Mouse (Mus musculus) hindbrain, embryonic 10.5 days (tissue): ENCODE measurements around the gene Ephb3. TPM values are rescaled to one million over a fixed set of nuclear protein-coding genes. Genes with fewer than 3 reads are reported as not detected.
A peak's percentile ranks its signal among the peaks of the same experiment; 100 is the strongest.

Source experiments
- DNase-seq: peaks from one replicate; pipeline ENCODE4 v3.0.0-alpha.2; 2017; ENCODE audit warnings: low spot score
- H3K27ac ChIP-seq: fragments of 300-500 bp; sonication (generic); 2 replicates; pipeline ENCODE4 v1.5.1; 2016; ENCODE audit warnings: mild to moderate bottlenecking, moderate library complexity
- H3K27me3 ChIP-seq: fragments of 300-500 bp; sonication (generic); 2 replicates; pipeline ENCODE4 v1.6.1; 2016; ENCODE audit warnings: mild to moderate bottlenecking; ENCODE audit not compliant: poor library complexity, insufficient read depth, severe bottlenecking
- H3K36me3 ChIP-seq: fragments of 300-500 bp; sonication (generic); 2 replicates; pipeline ENCODE4 v1.6.1; 2016; ENCODE audit warnings: mild to moderate bottlenecking, moderate library complexity
- H3K4me1 ChIP-seq: fragments of 300-500 bp; sonication (generic); replicated peaks from 2 replicates; pipeline ENCODE4 v1.6.1; 2016; ENCODE audit warnings: mild to moderate bottlenecking
- H3K4me3 ChIP-seq: fragments of 300-500 bp; sonication (generic); 2 replicates; pipeline ENCODE4 v1.5.1; 2016; ENCODE audit warnings: mild to moderate bottlenecking, moderate library complexity
- H3K9me3 ChIP-seq: fragments of 300-500 bp; sonication (generic); 2 replicates; pipeline ENCODE4 v1.6.1; 2016; ENCODE audit warnings: mild to moderate bottlenecking, moderate library complexity
- WGBS: fragments of 180-500 bp; shearing (Covaris S2); methylation state at CpG from one replicate; pipeline ENCODE4 v1.1.7; 2016; 5-methylcytosine and 5-hydroxymethylcytosine counted together
- polyA plus RNA-seq: library from polyadenylated mRNA; unstranded; fragments of >200 nt; fragmentation: Nextera tagmentation; extraction: Ambion mirVana; gene quantifications from 2 replicates; pipeline ENCODE4 v1.2.1, GENCODE M21; 2016

Ephb3 gene
- polyA plus RNA-seq, 1 experiment from 2014 or later, result 17.7 TPM

DNA sequence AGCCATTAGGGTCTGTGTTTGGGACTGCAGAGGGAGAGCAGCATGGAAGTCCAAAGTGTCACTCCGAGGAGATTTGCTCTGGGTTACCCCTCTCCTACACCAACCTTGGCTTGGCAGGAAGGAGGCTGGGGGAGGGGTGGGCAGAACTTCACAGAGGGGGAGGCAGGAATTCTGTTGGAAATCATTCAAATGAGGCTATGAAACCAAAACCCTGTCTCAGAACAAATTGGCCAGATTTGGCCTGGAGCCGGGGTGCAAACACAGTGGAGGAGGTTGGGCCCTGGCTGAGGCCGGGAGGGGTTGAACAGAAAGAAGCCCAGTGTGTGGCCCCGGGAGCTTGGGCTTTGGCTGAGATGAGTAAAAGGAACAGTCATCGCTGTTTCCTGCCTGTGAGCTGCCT is 34.2 kb downstream of the Ephb3 start:
- WGBS, result 12% methylated on average over 5 of the region's 5 CpGs
- Histone ChIP-seq H3K4me1 (peaks cover 47% of the 10 kb centered on the region), H3K27ac (peak overlapping the region; percentile 47; the same call in 1 of the 2 replicates), H3K9me3 (no peaks in the 10 kb centered on the region; the same call in 1 of the 2 replicates), H3K36me3 (no peaks in the 10 kb centered on the region), H3K4me3 (no peak overlapping the region), H3K27me3 (peaks cover 48% of the 10 kb centered on the region)
- DNase-seq, result no peak

- H3K4me1 ChIP-seq, result peaks cover 61% of the 10 kb centered on the region
Observed at GRCm38 (mm10) chr16:21240547-21240946, 36.0 kb downstream of the Ephb3 start.

DNA sequence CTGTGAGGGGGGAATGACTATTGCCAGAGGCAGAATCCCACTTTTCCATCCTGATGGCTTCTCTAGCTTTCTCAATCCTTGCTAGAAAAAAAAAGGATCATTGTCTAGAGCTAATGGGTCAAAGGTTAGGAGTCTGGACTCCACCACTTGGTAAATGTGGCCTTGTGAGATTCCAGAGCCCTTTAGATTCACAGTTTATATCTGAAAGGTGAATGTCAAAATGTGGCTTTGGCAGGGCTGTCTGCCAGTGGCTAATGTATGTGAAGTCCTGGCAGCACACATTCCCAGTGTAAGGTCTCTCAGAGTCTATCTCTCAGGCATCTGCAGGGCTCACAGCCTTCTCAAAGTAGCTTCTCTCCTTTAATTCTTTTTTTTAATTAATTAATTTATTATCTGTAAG is 36.5 kb downstream of the Ephb3 start:
- H3K4me1 ChIP-seq, result peaks cover 66% of the 10 kb centered on the region
- H3K4me3 ChIP-seq, result no peak overlapping the region
- 0 out of 2 replicates have a peak overlapping the region, but pooled peaks have one; percentile 56 for H3K27ac ChIP-seq
- no peak for DNase-seq
- no peaks in the 10 kb centered on the region; the same call in 1 of the 2 replicates for H3K9me3 ChIP-seq
- peaks cover 63% of the 10 kb centered on the region for H3K27me3 ChIP-seq
- H3K36me3 ChIP-seq, result no peaks in the 10 kb centered on the region

More at GRCm38 (mm10) chr16:21240547-21240946, 36.0 kb downstream of the Ephb3 start:
- Histone ChIP-seq H3K27ac (peak overlapping the region; percentile 56; the same call in 1 of the 2 replicates), H3K36me3 (no peaks in the 10 kb centered on the region), H3K4me3 (no peak overlapping the region), H3K9me3 (no peaks in the 10 kb centered on the region; the same call in 1 of the 2 replicates), H3K27me3 (peaks cover 62% of the 10 kb centered on the region)
- 72% methylated on average over 3 of the region's 3 CpGs for WGBS
- no peak for DNase-seq

DNA sequence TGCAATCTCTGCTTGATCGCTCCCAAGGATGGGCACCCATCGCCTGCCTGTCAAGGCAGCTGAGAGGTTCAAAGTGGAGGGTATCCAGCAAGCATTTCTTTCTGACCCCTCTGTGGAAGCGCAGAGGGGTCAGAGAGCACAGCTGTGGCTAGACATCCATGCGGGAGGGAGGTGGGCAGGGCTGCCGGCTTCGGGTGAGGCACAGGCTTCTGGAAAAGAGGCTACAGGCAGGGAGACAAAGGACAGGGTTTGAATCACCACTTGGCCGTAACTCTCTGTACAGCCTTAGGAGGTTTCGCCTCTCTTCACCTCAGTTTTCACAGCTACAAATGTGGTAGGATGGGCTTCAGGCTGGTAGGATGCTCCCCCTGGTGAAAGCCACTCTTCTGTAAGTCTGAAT is 38.4 kb downstream of the Ephb3 start:
- Histone ChIP-seq H3K27me3 (peaks cover 76% of the 10 kb centered on the region), H3K36me3 (no peaks in the 10 kb centered on the region), H3K9me3 (no peaks in the 10 kb centered on the region), H3K4me1 (peaks cover 83% of the 10 kb centered on the region), H3K27ac (peak overlapping the region; percentile 81), H3K4me3 (no peak overlapping the region)
- peak; percentile 49 for DNase-seq
- WGBS, result 16% methylated on average over 8 of the region's 8 CpGs

- Histone ChIP-seq H3K4me1 (peaks cover 80% of the 10 kb centered on the region), H3K27me3 (peaks cover 87% of the 10 kb centered on the region), H3K36me3 (no peaks in the 10 kb centered on the region), H3K27ac (no peak overlapping the region), H3K4me3 (no peak overlapping the region), H3K9me3 (no peaks in the 10 kb centered on the region)
- no peak for DNase-seq
- WGBS, result 53% methylated on average over 3 of the region's 3 CpGs
Observed at GRCm38 (mm10) chr16:21244803-21245202, 40.2 kb downstream of the Ephb3 start.

DNA sequence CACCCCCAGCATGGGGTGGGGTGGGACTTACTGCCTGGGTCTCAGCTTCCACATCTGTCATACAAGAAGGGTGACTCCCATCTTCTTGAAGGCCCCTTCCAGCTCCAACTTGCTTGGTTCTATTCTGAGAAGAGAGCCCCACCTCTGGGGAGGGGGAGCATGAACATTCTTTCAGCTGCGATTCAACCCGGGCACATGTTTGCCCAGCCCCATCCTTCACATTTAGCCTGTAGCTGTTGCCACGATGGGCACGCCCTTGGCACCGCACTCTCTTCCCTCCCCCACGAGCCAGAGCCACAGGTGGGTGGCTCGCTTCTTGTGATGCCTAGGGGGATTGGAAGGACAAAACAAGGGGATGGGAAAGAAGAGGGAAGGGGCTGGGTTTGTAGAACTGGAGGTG is 40.8 kb downstream of the Ephb3 start:
- 10% methylated on average over 7 of the region's 7 CpGs for WGBS
- H3K36me3 ChIP-seq, result no peaks in the 10 kb centered on the region
- DNase-seq, result no peak
- peaks cover 75% of the 10 kb centered on the region for H3K4me1 ChIP-seq
- no peak overlapping the region for H3K27ac ChIP-seq
- 0 out of 2 replicates have a peak overlapping the region, but pooled peaks have one; percentile 59 for H3K4me3 ChIP-seq
- no peaks in the 10 kb centered on the region for H3K9me3 ChIP-seq
- peaks cover 87% of the 10 kb centered on the region for H3K27me3 ChIP-seq

GRCm38 (mm10) chr16:21245931-21246390 is 41.4 kb downstream of the Ephb3 start:
- Histone ChIP-seq H3K4me1 (peaks cover 69% of the 10 kb centered on the region), H3K9me3 (no peaks in the 10 kb centered on the region), H3K36me3 (no peaks in the 10 kb centered on the region), H3K27me3 (peaks cover 88% of the 10 kb centered on the region), H3K27ac (peak overlapping the region; percentile 85), H3K4me3 (peak overlapping the region; percentile 59)
- DNase-seq, result peak; percentile 91
- WGBS, result 0% methylated on average over 29 of the region's 29 CpGs

DNA sequence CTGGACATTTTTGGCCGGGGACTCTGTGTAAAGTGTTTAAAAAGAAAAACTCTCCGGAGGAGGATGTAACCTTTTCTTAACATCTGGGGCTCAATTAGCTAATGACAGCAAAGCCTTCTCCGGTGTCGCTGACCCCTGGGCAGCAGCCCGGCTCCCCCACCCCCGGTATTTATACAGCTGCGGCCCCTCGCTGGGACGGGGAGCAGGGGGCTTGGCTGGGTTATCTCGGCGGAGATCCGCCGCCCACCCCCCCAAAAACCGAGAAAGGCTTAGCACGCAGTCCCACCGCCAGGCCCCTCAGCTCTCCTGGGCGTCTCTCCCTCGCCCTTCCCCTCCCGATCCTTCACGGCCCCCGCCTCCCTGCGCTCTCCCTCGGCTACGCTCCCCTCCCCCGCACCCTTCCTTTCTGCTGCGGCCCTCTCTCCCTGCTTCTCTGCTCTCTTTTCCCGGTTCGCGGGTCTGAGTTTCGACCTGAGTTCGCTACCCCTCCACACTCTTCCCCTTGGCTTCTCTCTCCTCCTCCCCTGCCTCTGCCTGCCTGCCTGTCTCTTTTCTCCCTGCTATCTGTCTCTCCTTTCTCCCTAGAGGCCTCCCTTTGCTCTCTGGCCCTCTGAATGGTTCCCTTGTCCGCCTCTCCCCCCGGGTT is 42.0 kb downstream of the Ephb3 start:
- peak overlapping the region; percentile 85 for H3K27ac ChIP-seq
- no peaks in the 10 kb centered on the region for H3K36me3 ChIP-seq
- under 1% methylated on average over 32 of the region's 33 CpGs for WGBS
- H3K9me3 ChIP-seq, result no peaks in the 10 kb centered on the region
- peak overlapping the region; percentile 59 for H3K4me3 ChIP-seq
- H3K4me1 ChIP-seq, result peaks cover 68% of the 10 kb centered on the region
- peak; percentile 71 for DNase-seq
- H3K27me3 ChIP-seq, result peaks cover 92% of the 10 kb centered on the region

DNA sequence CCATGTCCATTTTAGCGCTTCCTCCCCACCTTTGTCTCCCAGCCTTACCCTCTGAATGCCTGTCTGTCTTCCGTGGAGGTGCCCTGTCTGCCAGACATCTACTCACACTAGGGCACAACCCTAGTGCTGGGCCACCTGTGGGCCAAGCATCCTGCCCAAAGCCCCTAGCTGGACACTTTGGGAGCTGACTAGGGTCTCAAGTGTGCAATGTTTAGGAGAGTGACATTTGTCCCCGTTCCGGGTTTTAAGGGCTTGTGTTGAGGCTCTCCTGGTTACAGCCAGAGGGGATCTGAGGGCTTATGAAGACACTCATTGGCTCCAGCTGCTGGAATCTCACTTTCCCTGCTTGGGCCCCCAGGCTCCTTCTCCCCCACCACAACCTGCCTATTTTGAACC is 42.5 kb downstream of the Ephb3 start:
- Histone ChIP-seq H3K9me3 (no peaks in the 10 kb centered on the region), H3K4me1 (peaks cover 68% of the 10 kb centered on the region), H3K27ac (peak overlapping the region; percentile 85), H3K27me3 (peaks cover 92% of the 10 kb centered on the region), H3K4me3 (peak overlapping the region; percentile 59), H3K36me3 (no peaks in the 10 kb centered on the region)
- DNase-seq, result peak; percentile 61
- WGBS, result 2% methylated on average over 4 of the region's 4 CpGs

DNA sequence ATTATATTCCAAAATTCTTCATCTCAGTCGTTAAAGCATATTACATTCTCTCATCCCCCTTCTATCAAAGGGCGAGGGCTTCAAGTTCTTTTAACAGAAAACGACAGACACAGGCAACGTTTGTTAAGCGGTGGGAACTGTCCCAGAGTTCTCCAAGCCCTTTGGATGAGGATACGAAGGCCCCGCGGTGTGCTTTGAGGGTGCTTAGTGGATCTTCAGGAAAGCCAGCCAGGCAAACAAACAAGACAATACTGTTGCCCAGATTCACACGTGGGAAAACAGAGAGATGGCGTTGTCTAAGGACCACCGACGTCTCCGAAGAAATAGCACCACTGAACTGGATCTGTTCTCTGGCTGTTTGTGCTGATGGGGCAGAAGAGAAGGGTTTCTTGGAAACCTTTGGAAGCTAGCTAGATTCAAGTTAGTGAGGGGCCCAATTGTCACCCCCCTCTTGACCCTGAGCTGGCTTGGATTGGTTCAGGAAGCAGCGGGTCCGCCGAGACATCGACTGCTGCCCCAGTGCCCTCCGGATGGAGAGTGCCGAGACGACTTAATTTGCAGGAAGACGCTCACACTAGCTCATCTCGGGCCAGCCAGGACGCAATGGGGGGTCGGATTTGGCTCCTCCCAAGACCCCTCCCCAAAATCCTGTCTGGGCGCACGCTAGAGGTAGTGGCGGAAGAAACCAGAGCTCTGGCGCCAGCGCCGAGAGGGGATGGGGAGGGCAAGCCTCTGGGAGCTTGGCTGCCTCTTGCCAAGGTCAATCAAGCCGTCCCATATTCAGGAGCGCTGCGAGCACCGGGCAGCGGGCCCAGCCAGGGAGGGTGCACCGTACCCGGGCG is 43.5 kb downstream of the Ephb3 start:
- peaks cover 60% of the 10 kb centered on the region for H3K4me1 ChIP-seq
- H3K9me3 ChIP-seq, result no peaks in the 10 kb centered on the region
- 2% methylated on average over 38 of the region's 38 CpGs for whole genome bisulfite sequencing
- peak; percentile 66 for DNase-seq
- H3K27ac ChIP-seq, result peak overlapping the region; percentile 70
- H3K4me3 ChIP-seq, result peak overlapping the region; percentile 51
- peaks cover 84% of the 10 kb centered on the region for H3K27me3 ChIP-seq
- H3K36me3 ChIP-seq, result no peaks in the 10 kb centered on the region

DNA sequence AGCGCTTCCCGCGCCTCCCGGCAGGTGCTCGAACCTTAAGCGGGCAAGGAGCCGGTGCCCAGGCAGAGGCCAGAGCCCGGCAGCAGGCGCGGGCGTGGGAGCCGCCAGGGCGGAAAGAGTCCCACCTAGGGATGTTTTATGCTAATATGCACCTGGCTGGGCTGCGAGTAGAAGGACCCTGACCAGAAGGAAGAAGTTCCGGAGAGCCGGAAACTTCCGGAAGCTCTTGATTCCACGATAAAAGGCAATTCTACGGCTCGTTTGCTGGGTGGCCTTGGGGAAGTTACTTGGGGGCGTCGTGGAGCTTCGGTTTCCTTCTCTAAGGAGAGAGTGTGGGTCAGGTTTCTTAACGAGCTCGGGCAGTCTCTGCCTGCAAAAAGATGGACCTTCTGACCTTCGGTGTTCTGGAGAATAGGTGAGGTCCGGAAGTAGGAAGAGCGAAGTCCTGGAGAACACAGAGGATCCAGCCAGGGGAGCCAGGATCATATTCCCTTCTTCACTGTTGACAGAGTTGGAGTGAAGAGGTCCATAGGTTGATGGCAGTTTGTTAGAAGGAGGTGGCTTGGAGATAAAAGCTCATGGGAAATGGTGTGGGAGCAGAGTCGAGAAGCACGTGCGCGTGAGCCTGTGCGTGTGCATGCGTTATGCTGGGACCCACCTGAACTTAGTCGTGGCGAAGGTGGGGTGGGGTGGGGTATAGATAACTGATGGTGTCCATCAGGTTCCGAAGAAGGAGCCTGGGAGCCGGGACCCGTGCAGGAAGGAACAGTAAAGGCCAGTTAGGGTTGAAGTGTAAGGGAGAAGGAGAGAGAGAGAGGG is 44.4 kb downstream of the Ephb3 start:
- Histone ChIP-seq H3K9me3 (no peaks in the 10 kb centered on the region), H3K27ac (peak overlapping the region; percentile 70), H3K27me3 (peaks cover 76% of the 10 kb centered on the region), H3K4me3 (peak overlapping the region; percentile 51), H3K4me1 (peaks cover 55% of the 10 kb centered on the region), H3K36me3 (no peaks in the 10 kb centered on the region)
- 3% methylated on average over 39 of the region's 39 CpGs for WGBS
- DNase-seq, result no peak

DNA sequence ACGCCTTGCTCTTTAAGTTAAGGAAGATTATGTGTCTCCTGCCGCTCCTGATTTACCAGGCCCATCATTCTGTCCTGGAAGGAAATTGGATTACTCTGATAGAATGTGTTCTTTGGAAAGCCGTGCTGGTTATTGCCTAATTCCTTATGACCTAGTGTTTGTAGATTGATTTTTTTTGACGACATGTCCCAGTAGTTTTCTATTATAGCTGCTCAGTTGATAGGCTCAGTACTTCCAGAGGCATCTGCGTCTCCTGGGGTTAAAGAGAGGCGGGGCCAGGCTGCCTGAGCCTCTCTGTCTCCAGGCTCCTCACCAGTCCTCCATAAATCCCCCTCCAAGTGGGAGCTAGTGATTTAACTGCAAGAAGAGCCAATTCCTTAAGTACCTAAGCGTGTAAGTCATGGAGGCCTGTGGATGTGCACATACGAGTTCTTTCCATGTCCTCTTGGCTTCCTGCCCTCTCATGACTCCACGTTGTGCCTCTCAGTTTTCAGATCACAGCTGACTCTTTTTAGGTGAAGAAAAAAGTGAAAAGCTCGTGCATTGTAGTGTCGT is 47.9 kb downstream of the Ephb3 start:
- no peaks in the 10 kb centered on the region for H3K9me3 ChIP-seq
- H3K27ac ChIP-seq, result no peak overlapping the region
- WGBS, result 60% methylated on average over 11 of the region's 11 CpGs
- peaks cover 48% of the 10 kb centered on the region for H3K27me3 ChIP-seq
- DNase-seq, result no peak
- no peak overlapping the region for H3K4me3 ChIP-seq
- H3K4me1 ChIP-seq, result peaks cover 23% of the 10 kb centered on the region
- no peaks in the 10 kb centered on the region for H3K36me3 ChIP-seq
